Mouse (Mus musculus) hindbrain, embryonic 12.5 days (tissue): Measurements from ENCODE around the gene Gigyf2. TPM values are rescaled to one million over a fixed set of nuclear protein-coding genes. Genes with fewer than 3 reads are reported as not detected.

Experiments
- ATAC-seq: fragments of 200-750 bp; cut with Nextera tagmentation; 2 replicates; pipeline ENCODE4 v1.8.0; 2017; ENCODE audit warnings: moderate TSS enrichment; ENCODE audit not compliant: low FRiP score
- H3K27ac ChIP-seq: fragments of 300-500 bp; sonication (generic); 2 replicates; pipeline ENCODE4 v1.5.1; 2016; ENCODE audit warnings: mild to moderate bottlenecking
- H3K27me3 ChIP-seq: fragments of 300-500 bp; sonication (generic); 2 replicates; pipeline ENCODE4 v1.6.1; 2016; ENCODE audit warnings: mild to moderate bottlenecking
- H3K36me3 ChIP-seq: fragments of 300-500 bp; sonication (generic); 2 replicates; pipeline ENCODE4 v1.6.1; 2016; ENCODE audit warnings: mild to moderate bottlenecking
- H3K4me1 ChIP-seq: fragments of 300-500 bp; sonication (generic); 2 replicates; pipeline ENCODE4 v1.6.1; 2016
- H3K4me2 ChIP-seq: fragments of 300-500 bp; sonication (generic); replicated peaks from 2 replicates; pipeline ENCODE4 v1.6.1; 2016; ENCODE audit warnings: mild to moderate bottlenecking
- H3K4me3 ChIP-seq: fragments of 300-500 bp; sonication (generic); 2 replicates; pipeline ENCODE4 v1.5.1; 2016; ENCODE audit warnings: mild to moderate bottlenecking
- H3K9ac ChIP-seq: fragments of 300-500 bp; sonication (generic); 2 replicates; pipeline ENCODE4 v1.6.1; 2016; ENCODE audit warnings: mild to moderate bottlenecking, moderate library complexity
- H3K9me3 ChIP-seq: fragments of 300-500 bp; sonication (generic); replicated peaks from 2 replicates; pipeline ENCODE4 v1.6.1; 2016; ENCODE audit warnings: mild to moderate bottlenecking
- WGBS: fragments of 180-500 bp; shearing (Covaris S2); methylation state at CpG from one replicate; pipeline ENCODE4 v1.1.7; 2016; 5-methylcytosine and 5-hydroxymethylcytosine counted together
- polyA plus RNA-seq: library from polyadenylated mRNA; unstranded; fragments of >200 nt; fragmentation: Nextera tagmentation; extraction: Ambion mirVana; gene quantifications from 2 replicates; pipeline ENCODE4 v1.2.1, GENCODE M21; 2016

Gene Gigyf2
- 66.4 and 68.0 TPM in 2 replicates for polyA plus RNA-seq

- peak within 1 kb of the TSS; percentile 95 for H3K27ac ChIP-seq
- peak; percentile 97 for ATAC-seq
- 1% methylated on average over 13 of the region's 36 CpGs for WGBS
- H3K4me1 ChIP-seq, result peaks cover 9% of the 10 kb centered on the region
- H3K4me3 ChIP-seq, result peak within 1 kb of the TSS; percentile 89
- H3K9ac ChIP-seq, result peak within 1 kb of the TSS; percentile 99
- no peaks in the 10 kb centered on the region for H3K27me3 ChIP-seq
- H3K36me3 ChIP-seq, result no peaks in the 10 kb centered on the region
- 0 out of 2 replicates have a peak, but pooled peaks cover 2% of the 10 kb centered on the region for H3K9me3 ChIP-seq
- peak within 1 kb of the TSS; percentile 76 for H3K4me2 ChIP-seq
Observed at GRCm38 (mm10) chr1:87326742-87327163, at the start of gene Gigyf2. Gene Gigyf2, plus strand, starts transcription at chr1:87326998.

- Histone ChIP-seq H3K9me3 (no peaks in the 10 kb centered on the region), H3K4me3 (no peak overlapping the region), H3K36me3 (no peaks in the 10 kb centered on the region), H3K4me1 (peaks cover 5% of the 10 kb centered on the region), H3K27me3 (no peaks in the 10 kb centered on the region), H3K9ac (no peak overlapping the region), H3K27ac (no peak overlapping the region), H3K4me2 (no peak overlapping the region)
- no peak for ATAC-seq
- 82% methylated on average over 5 of the region's 5 CpGs for WGBS
Observed at GRCm38 (mm10) chr1:87280281-87280680, 46.5 kb upstream of the Gigyf2 start.

- H3K9ac ChIP-seq, result no peak overlapping the region; the same call in 1 of the 2 replicates
- H3K36me3 ChIP-seq, result no peaks in the 10 kb centered on the region
- WGBS, result 20% methylated on average over 20 of the region's 20 CpGs
- H3K27me3 ChIP-seq, result no peaks in the 10 kb centered on the region
- peaks cover 5% of the 10 kb centered on the region for H3K4me1 ChIP-seq
- no peaks in the 10 kb centered on the region; the same call in 1 of the 2 replicates for H3K9me3 ChIP-seq
- H3K4me2 ChIP-seq, result peak overlapping the region; percentile 27; the same call in 1 of the 2 replicates
- no peak overlapping the region for H3K27ac ChIP-seq
- no peak overlapping the region for H3K4me3 ChIP-seq
- no peak for ATAC-seq
Observed at GRCm38 (mm10) chr1:87281599-87282412, 45.0 kb upstream of the Gigyf2 start.

GRCm38 (mm10) chr1:87282413-87282788, 44.4 kb upstream of the Gigyf2 start:
- H3K4me3 ChIP-seq, result no peak overlapping the region
- H3K9ac ChIP-seq, result no peak overlapping the region
- ATAC-seq, result no peak
- H3K4me1 ChIP-seq, result peaks cover 5% of the 10 kb centered on the region
- no peaks in the 10 kb centered on the region; the same call in 1 of the 2 replicates for H3K9me3 ChIP-seq
- WGBS, result 66% methylated on average over 6 of the region's 6 CpGs
- H3K4me2 ChIP-seq, result no peak overlapping the region
- no peaks in the 10 kb centered on the region for H3K36me3 ChIP-seq
- H3K27ac ChIP-seq, result no peak overlapping the region
- no peaks in the 10 kb centered on the region for H3K27me3 ChIP-seq

GRCm38 (mm10) chr1:87283410-87283960, 43.3 kb upstream of the Gigyf2 start:
- WGBS, result 87% methylated on average over 10 of the region's 10 CpGs
- no peaks in the 10 kb centered on the region for H3K36me3 ChIP-seq
- H3K4me2 ChIP-seq, result no peak overlapping the region

GRCm38 (mm10) chr1:87287105-87287504, 39.7 kb upstream of the Gigyf2 start:
- Histone ChIP-seq H3K27me3 (no peaks in the 10 kb centered on the region), H3K9ac (no peak overlapping the region), H3K27ac (no peak overlapping the region), H3K4me2 (no peak overlapping the region), H3K4me1 (peaks cover under 1% of the 10 kb centered on the region; the same call in 1 of the 2 replicates), H3K4me3 (no peak overlapping the region), H3K9me3 (no peaks in the 10 kb centered on the region; the same call in 1 of the 2 replicates), H3K36me3 (no peaks in the 10 kb centered on the region)
- WGBS, result 36% methylated on average over 2 of the region's 2 CpGs
- no peak for ATAC-seq

More at GRCm38 (mm10) chr1:87283410-87283960, 43.3 kb upstream of the Gigyf2 start:
- Histone ChIP-seq H3K9ac (no peak overlapping the region), H3K9me3 (no peaks in the 10 kb centered on the region; the same call in 1 of the 2 replicates), H3K4me1 (peaks cover 5% of the 10 kb centered on the region), H3K27ac (no peak overlapping the region), H3K4me3 (no peak overlapping the region), H3K27me3 (no peaks in the 10 kb centered on the region)
- ATAC-seq, result no peak

- Histone ChIP-seq H3K36me3 (no peaks in the 10 kb centered on the region), H3K4me1 (no peaks in the 10 kb centered on the region), H3K4me3 (no peak overlapping the region), H3K27ac (no peak overlapping the region), H3K4me2 (no peak overlapping the region), H3K9ac (no peak overlapping the region), H3K9me3 (no peaks in the 10 kb centered on the region), H3K27me3 (no peaks in the 10 kb centered on the region)
- 63% methylated on average over 8 of the region's 8 CpGs for WGBS
- no peak for ATAC-seq
Observed at GRCm38 (mm10) chr1:87291416-87291815, 35.4 kb upstream of the Gigyf2 start.

- no peaks in the 10 kb centered on the region for H3K4me1 ChIP-seq
- no peak for ATAC-seq
- H3K9me3 ChIP-seq, result no peaks in the 10 kb centered on the region
- no peak overlapping the region for H3K27ac ChIP-seq
- H3K36me3 ChIP-seq, result no peaks in the 10 kb centered on the region
- H3K4me3 ChIP-seq, result no peak overlapping the region
- no peaks in the 10 kb centered on the region for H3K27me3 ChIP-seq
- no peak overlapping the region for H3K4me2 ChIP-seq
- WGBS, result 65% methylated on average over 15 of the region's 15 CpGs
- no peak overlapping the region for H3K9ac ChIP-seq
Observed at GRCm38 (mm10) chr1:87292420-87293190, 34.2 kb upstream of the Gigyf2 start.

GRCm38 (mm10) chr1:87294063-87294710, 32.6 kb upstream of the Gigyf2 start:
- Histone ChIP-seq H3K9ac (no peak overlapping the region), H3K9me3 (no peaks in the 10 kb centered on the region), H3K36me3 (no peaks in the 10 kb centered on the region), H3K4me2 (no peak overlapping the region), H3K4me1 (no peaks in the 10 kb centered on the region), H3K27ac (no peak overlapping the region), H3K4me3 (no peak overlapping the region), H3K27me3 (no peaks in the 10 kb centered on the region)
- 70% methylated on average over 4 of the region's 4 CpGs for WGBS
- no peak for ATAC-seq

- Histone ChIP-seq H3K9me3 (no peaks in the 10 kb centered on the region), H3K4me1 (no peaks in the 10 kb centered on the region), H3K27ac (no peak overlapping the region), H3K36me3 (no peaks in the 10 kb centered on the region), H3K4me3 (no peak overlapping the region), H3K27me3 (no peaks in the 10 kb centered on the region), H3K4me2 (no peak overlapping the region), H3K9ac (no peak overlapping the region)
- 69% methylated on average over 4 of the region's 4 CpGs for WGBS
- ATAC-seq, result no peak
Observed at GRCm38 (mm10) chr1:87294951-87295350, 31.8 kb upstream of the Gigyf2 start.

- no peak overlapping the region for H3K4me3 ChIP-seq
- H3K4me1 ChIP-seq, result no peaks in the 10 kb centered on the region
- no peak for ATAC-seq
- 91% methylated on average over 10 of the region's 10 CpGs for WGBS
- no peaks in the 10 kb centered on the region for H3K36me3 ChIP-seq
- H3K9ac ChIP-seq, result no peak overlapping the region
- no peak overlapping the region for H3K27ac ChIP-seq
- H3K27me3 ChIP-seq, result no peaks in the 10 kb centered on the region
- H3K9me3 ChIP-seq, result no peaks in the 10 kb centered on the region
- H3K4me2 ChIP-seq, result no peak overlapping the region
Observed at GRCm38 (mm10) chr1:87297346-87297925, 29.4 kb upstream of the Gigyf2 start.
